Mouse (Mus musculus): Measurements from ENCODE around the gene B230104I21Rik.

B230104I21Rik gene

DNA sequence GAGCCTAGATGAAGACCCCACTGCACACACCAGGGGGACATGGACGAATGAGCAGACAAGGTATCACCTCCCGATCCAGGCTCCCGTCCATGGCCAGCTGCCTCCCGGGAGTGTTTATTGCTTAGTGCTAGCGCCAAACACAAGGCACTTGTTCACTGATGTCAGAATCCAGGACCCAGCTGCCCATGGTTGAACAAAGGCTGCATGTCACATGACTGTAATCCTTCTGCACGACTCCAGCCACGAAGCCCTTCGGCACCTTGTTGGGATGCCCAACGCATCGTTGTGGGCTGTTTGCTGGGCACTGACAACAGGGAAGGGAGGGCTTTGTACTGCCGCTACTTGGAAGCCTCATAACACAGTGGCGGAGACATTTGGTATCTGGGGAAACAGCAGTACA is at the start of gene B230104I21Rik:
Gene B230104I21Rik (plus strand): TSS at position 367 of the 400 bp plus-strand sequence.
- DNase-seq (ENCODE audit: low read depth in 1 of 2, low spot score in 2 of 2) = no peak

DNA sequence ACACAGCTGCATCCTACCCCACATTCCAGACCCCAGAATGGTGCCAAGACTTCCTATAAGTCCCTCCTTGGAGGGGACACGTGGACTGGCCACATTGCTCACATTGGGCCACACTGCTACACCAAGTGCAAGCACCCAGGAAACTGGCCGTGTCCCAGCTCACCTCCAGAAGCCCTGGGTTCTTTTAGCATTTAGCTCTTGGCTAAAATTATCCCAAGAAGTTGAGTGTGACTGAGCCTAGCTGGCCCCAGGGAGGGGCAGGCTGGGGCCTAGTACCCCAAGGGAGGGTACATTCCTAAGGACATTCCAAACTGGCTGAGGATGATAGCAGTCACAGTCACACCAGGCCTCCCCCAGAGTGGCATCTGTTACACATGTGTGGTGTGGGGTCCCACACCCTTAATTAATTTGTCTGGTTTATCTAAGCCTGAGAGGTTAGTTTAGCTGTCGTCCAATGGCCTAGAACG is 42.2 kb upstream of the B230104I21Rik start:
- DNase-seq (ENCODE audit: low read depth in 1 of 2, low spot score in 2 of 2) = no peak

DNA sequence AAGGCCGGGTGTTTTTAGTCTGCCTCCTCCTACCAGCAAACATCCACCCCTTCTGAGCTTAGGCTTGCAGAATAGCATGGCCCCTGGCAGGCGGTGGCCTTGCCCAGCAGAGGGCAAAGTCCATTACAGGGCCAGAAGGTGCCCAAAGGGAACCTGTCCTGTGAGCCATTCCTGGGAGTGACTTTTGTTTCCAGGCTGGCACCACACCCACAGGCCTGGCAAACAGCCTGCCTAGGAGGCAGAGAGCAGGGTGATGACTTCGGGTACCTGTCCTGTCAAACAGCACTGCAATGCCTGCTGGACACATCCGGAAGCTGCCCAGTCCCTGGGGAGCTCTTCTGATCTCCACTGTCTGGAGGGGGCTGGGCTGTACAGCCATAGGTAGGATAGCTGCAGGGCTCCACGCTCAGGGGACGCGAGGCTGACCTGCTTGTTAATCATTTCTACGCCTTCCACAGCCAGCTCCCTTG is 41.6 kb upstream of the B230104I21Rik start:
- DNase-seq (ENCODE audit: low read depth in 1 of 2, low spot score in 2 of 2) = no peak

DNA sequence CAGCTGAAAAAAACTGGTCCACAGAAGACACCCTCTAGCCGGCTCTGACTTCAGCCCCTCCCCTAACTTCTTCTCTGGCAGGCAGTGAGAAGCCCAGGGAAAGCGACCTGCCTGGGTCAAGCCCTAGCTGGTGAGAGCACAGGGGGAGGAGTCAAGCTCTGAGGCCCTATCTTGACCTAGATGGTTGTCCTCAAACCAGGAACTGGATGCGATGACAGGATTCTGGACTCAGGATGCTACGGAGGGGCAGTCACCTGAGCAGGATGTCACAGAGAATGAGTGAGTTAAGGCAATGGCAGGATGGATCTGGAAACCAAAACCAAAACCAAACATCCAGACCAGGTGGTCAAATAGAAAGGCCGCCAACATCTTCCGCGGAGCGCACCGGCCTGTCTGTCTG is 38.2 kb upstream of the B230104I21Rik start:
- no peak for DNase-seq (ENCODE audit: low read depth in 1 of 2, low spot score in 2 of 2)

DNA sequence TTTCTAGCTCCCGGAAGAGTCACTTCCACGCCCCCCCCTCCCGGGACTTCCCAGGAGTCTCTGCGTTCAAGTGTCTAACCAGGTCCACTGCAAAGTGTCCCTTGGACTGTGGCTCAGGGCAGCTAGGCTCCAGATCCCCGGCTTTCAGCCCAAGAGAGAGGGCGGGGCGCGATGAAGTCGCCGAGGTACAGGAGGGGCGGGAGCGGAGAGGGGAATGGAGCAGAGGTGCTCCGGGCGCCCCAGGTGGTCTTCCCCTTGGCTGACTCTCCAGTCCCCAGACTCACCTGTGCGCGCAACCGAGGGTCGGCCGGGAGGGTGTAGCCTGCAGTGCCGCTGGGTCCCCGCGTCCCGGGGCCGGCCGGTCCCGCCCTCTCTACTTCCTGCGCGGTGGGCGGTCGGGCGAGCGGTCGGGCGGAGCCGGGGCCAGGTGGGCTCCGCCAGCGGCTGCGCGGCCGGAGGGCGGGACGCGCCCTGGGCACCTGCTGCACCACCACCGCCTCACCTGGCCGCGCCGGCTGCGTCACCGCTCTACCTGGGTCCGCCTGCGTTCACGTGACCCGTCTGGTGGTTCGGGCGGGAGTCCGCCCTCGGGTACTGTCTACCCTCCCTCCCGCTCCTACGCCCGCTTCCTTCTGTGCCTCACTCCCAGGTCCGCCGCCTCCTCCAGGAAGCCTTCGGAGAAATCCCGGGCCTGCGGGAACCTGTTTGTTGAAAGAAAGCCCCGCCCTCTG is 36.2 kb upstream of the B230104I21Rik start:
- no peak for DNase-seq (ENCODE audit: low read depth in 1 of 2, low spot score in 2 of 2)

DNA sequence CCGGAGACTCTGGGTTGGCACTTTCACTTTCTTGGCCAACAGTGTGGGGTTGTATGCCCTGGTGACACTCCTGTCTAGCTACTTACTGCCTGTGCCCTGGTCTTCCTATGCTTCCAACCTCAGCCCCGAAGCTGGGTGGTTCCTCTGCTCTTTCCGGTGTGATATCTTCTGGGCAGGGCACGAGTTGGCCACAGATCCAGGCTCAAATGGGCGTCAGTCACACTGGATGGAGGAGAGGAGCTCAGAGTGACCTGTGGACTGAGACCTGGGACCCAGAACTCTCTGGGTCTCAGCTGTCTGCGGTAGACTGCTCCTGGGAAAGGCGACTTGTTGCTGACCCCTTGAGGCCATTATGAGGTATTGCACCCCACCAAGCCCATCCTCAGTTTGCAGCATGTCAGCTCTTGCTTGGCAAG is 34.5 kb upstream of the B230104I21Rik start, which contains the start of gene Arhgef16:
Gene Arhgef16 (minus strand): TSS at position 211 of the 416 bp plus-strand sequence.
- no peak for DNase-seq (ENCODE audit: low read depth in 1 of 2, low spot score in 2 of 2)

DNA sequence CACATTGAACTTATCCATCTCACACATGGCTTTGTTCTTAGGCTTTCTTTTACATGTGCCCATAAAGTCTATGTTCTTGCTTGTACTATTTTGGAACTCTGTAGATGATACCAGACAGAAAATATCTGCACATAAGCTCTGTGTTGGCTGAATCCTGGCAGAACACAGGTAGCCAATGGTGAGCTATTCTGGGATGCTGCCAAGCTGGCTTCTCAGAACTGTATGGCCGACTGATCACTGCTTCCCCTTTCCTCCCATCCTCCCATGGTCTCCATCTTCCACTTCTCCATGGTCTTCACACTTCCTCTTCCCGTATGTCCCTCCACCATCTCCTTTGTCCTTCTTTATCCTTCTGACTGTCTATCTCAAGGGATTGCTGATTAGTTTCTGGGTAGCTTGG is 26.8 kb upstream of the B230104I21Rik start:
- DNase-seq (ENCODE audit: low read depth in 1 of 2, low spot score in 2 of 2) = no peak

DNA sequence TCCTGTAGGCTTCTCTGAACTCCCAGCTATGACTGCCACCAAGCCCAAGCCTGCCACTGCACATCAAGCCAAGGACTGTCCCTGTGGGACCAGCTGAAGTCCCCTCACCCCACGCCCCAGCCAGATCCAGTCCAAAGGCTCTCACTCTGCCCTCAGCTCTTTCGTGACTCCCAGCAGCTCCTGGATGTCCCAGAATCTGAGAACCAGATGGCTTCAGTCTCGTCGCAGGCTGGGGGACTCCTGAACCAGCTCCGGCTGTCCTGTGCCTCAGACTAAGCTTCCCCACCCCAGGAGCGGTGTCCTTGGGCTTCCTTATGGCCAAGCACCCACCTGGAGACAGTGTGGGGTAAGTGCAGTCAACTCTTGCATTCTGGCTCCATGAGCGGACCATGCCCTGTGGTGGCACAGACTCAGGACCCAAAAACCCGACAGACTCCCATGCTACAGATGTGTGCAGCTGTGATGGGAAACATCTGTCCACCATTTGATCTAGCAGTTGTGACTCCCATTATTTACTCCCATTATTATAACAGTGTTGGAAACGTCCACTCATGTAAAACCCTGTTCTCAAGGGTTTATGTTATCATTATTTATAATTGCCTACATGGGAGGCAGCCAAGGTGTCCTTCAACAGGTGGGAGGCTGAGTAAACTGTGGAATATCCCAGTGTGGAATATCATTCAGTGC is 25.2 kb upstream of the B230104I21Rik start:
- DNase-seq (ENCODE audit: low read depth in 1 of 2, low spot score in 2 of 2) = no peak

DNA sequence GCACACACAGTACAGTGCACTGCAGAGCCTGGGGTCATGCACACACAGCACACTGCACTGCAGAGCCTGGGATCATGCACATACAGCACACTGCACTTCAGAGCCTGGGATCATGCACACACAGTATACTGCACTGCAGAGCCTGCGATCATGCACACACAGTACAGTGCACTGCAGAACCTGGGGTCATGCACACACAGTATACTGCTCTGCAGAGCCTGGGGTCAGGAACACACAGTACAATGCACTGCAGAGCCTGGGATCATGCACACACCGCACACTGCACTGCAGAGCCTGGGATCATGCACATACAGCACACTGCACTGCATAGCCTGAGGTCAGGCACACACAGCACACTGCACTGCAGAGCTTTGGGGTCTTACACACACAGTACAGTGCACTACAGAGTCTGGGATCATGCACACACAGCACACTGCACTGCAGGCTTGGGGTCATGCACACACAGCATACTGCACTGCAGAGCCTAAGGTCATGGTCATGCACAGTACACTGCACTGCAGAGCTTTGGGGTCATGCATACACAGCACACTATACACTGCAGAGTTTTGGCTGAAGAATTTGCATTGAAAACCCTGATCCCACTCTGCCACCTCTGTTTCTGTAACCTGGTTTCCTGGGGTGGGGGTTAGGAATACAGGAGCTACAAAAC is 23.6 kb upstream of the B230104I21Rik start:
- DNase-seq (ENCODE audit: low read depth in 1 of 2, low spot score in 2 of 2) = no peak

DNA sequence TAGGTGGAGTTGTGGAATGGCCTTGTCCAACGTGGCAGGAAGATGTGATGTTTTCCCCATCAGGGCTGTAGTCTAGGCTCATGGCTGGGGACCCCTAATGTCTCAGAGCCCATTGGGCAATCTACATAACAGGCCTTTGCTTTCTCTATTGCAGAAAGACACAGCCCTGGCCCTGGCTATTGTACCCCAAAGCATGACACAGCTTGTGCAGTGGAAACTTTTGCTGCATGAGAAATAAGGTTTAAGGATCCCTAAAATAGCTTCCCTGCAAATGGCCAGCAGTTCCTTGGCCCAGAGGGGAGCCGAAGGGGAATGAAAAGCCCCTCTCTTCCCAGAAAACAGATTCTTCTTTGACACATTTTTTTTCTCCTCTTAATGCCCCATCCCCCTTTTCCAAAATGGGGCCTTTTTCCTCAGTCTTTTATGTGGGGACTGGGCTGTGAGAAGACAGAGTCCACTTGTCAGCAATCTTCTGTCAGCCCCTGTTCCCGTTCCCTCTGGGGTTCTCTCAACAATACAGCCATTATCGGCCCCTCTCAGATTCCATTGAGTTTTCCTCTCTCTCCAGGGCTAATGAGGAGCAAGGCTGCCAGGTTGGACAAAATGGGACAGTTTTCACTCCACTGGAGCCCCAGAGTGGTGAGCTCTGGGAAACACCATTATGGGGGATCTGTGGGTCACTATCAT is 22.8 kb upstream of the B230104I21Rik start:
- no peak for DNase-seq (ENCODE audit: low read depth in 1 of 2, low spot score in 2 of 2)

DNA sequence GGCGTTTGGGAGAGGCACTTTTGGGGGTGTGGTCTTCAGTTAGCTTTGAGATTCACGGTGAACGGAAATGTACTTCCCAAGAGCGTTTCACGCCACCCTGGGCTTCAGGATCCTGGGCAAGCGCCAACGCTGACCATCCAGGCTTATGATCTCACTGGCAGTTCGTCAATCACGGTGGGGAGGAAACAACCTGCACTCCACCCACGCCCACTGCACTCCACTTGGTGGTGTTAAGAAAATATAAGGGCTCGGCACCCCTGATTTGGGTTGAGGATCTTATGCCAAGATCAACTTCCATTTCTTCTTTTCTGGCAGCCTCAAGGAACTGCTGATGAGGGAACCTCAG is 22.3 kb upstream of the B230104I21Rik start:
- no peak for DNase-seq (ENCODE audit: low read depth in 1 of 2, low spot score in 2 of 2)

DNA sequence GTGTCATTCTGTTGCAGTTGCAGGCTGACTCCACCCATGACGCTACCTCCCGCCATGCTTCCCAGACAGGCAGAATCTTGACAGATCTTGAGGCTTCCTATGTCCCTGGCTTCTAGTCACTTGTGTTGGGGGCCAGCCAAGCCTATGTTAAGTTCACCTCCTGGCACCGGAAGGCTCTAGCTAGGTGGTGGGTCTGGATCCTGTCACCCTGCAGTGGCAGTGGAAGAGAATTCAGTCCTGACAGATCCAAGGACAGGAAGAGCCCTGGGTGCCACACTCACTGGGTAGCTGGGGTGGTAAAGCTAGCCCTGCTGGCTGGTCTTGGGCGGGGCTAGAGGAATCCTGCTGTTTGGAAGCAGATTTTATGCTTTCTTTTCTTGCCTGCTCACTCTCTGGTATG is 10.5 kb upstream of the B230104I21Rik start:
- no peak for DNase-seq (ENCODE audit: low read depth in 1 of 2, low spot score in 2 of 2)

DNA sequence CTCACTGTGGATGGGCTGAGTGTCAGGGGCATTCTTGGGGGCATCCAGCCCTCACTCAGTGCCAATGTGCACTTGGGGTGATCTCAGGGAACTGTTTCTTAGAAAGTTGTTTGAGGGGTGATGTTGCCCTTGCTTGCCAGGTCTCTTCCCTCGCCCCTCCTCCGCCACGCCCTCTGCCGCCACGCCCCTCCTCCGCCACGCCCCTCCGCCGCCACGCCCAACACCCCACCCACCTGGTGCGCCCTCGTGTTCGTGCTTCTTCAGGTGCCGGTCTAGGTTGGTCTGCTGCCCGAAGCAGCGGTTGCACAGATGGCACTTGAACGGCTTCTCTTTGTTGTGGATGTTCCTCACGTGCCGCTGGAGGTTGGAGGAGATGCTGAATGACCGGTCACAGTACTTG is 7.5 kb upstream of the B230104I21Rik start:
- DNase-seq (ENCODE audit: low read depth in 1 of 2, low spot score in 2 of 2) = no peak

DNA sequence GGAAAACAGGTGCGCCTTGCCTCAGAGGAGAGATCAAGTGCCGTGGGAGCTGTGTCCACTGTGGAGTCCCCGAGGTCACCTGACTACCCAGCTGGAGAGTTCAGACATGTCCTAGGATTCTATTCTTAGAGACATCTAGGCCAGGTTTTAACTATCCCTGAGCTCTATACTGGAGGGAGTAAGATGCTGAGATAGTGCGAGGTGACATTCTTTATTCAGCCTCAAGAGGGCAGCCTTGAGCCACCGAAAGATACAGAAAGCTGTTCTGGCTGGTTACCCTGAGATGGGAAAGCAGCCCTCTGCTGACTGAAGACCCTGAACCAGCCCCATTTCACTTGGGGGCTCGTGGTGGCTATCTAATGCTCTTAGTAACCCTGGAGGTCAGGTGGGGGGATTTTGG is 7.1 kb upstream of the B230104I21Rik start:
- no peak for DNase-seq (ENCODE audit: low read depth in 1 of 2, low spot score in 2 of 2)

DNA sequence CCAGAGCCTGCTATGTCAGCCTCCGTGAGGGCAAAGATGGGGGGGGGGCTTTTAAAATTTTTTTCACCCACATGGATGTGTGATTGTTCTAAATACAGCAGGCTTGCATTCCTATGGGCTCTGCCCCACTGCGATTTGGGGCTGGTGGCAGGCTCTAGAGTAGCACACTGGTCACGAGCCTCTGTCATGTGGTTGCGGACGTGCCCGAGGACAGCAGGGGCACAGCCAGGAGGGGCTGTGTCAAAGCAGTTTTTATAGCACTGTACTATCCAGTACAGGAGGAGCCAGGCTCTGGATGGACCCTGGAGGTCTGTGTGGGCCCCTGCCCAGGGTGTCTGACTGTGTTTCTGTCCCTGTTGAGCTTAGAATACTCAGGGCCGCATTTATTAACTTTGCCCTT is 5.9 kb upstream of the B230104I21Rik start:
- DNase-seq (ENCODE audit: low read depth in 1 of 2, low spot score in 2 of 2) = no peak

DNA sequence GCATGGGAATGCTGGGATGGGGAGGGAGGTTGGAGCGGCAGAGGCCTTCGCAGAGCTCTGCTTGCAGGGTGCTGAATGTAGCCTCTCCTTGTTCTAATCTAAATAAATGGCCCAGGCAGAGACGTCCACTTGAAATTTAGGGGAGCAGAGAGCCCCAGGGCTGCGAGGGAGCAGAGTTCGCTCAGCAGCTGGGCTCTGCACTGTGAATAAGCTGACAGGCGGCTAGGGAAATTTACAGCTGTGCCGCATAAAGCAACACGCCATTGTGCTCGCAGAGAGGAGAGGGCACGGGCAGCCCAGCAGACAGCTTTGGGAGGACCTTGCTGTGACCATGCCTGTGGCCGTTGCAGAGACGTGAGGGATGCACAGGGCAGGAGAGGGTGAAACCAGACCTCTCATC is 4.7 kb upstream of the B230104I21Rik start:
- no peak for DNase-seq (ENCODE audit: low read depth in 1 of 2, low spot score in 2 of 2)

DNA sequence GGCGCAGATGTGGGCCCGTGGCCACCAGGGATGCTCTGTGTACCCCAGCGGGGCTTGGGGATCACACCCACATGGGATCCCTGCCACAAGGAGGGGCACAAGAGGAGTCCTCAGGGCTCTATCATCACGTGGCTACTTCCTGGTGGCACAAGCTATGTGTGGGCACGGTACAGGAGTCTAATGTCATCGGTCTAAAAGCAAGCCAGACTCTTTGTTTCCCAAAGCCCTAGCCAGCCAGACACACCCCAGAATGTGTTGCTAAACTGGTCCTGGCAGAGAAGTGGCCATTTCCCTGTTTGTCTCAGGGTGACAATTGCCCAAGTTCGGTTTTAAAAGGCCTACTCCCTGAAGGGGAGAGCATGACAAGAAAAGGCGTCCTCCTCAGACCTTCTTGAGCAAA is 2.6 kb upstream of the B230104I21Rik start:
- DNase-seq (ENCODE audit: low read depth in 1 of 2, low spot score in 2 of 2) = no peak

DNA sequence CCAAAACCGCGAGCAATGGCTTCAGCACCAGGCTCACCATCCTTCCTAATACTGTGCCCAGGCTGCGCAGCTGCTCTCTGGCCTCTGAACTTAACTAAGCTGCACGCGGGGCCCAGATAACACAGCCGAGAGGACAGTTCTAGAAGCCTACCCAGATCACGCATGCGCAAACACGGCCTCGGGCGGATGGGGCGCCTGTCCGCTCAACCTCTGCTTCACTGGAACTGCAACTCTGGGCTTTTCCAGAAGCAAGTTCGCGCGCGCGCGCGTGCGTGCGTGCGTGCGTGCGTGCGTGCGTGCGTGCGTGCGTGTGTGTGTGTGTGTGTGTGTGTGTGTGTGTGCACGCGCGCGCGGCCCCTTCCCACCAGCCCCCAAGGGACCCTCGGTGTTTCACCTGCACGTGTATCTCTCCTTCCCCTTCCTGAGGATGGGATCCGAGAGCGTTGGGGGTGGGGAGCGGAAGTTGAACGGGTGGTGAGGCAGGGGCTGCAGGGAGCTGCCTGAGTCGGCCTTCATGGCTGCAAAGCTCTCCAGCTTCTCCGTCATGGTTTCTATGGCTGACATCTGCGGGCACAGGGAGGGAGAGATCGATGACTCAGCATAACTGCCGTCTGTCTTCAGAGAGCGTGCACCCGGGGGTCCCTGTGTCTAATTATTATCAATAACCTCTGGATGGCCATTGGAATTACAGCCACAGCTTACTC is 1.1 kb upstream of the B230104I21Rik start:
- DNase-seq (ENCODE audit: low read depth in 1 of 2, low spot score in 2 of 2) = no peak

DNA sequence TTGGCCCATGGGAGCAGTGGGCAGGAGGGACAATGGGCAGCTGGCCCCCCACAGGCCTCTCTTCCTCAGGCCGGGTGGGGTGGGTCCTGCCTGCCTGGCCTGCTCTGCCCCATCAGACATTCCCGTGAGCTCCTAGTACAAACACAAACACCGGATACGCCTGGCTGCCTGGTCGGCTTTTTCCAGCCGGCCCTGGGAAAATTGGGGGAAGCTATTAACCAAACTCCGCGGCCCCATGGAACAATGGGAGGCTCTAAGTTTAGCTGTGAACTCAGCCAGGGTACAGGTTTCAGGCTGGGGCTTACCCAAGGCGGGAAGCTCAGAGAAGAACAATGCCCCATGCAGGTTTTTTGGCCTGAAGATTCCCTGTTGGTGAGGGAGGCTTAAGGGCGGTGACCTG is 723 bp downstream of the B230104I21Rik start:
- DNase-seq (ENCODE audit: low read depth in 1 of 2, low spot score in 2 of 2) = no peak

DNA sequence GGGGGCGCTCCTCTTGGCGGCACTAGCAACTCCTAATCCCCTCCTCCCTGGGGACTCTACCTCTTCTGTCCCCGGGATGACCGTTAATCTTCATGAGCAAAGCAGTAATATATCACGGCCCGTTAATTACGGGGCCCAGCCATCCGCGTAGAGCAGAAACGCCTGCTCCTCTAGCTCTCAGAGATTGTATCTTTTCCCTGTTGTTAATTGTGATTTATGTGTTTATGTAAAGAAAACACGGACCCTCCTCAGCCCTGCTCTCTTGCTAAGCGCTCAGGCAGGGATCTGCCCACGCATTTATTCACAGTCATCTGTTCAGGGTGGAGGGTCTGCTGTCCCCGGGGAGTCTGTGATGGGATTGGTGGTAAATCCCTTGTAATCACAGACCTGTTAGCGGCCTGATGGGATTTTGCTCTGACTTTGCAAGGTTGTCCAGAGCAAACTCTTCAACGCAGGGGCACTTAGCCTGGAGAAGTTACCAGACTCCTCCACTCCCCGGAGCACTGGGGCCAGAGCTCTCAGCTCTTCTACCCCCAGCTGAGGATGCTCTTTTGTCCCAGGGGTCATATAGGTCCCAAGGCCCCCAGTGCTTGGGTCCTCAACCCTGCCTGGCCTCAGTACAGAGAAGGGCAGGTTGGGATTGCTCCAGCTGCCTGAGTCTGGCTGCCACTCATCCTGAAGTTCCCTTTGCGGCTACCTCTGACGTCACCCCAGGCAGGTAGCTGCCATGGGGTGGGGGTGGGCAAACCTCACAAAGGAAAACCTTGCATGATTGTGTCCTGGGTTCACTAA is 11.0 kb downstream of the B230104I21Rik start:
- no peak for DNase-seq (ENCODE audit: low read depth in 1 of 2, low spot score in 2 of 2)
